Mouse (Mus musculus) layer of hippocampus, postnatal 14 days (tissue): ENCODE results near the gene Cd40. TPM values are rescaled to one million over a fixed set of nuclear protein-coding genes. Genes with fewer than 3 reads are reported as not detected.

Experiments
- DNase-seq, 2 experiments: peaks; one replicate each; pipeline ENCODE4 v3.0.0; 2021 to 2022; ENCODE audit warnings: low spot score in 2 of 2, mixed read lengths in 1 of 2
- total RNA-seq, 2 experiments: library from RNA; stranded (reverse); gene quantifications; 2 replicates each; pipeline ENCODE4 v1.2.3; 2021

Cd40 gene
- total RNA-seq, 2 experiments from 2014 or later, result 0.67 to 3.0 TPM

DNA sequence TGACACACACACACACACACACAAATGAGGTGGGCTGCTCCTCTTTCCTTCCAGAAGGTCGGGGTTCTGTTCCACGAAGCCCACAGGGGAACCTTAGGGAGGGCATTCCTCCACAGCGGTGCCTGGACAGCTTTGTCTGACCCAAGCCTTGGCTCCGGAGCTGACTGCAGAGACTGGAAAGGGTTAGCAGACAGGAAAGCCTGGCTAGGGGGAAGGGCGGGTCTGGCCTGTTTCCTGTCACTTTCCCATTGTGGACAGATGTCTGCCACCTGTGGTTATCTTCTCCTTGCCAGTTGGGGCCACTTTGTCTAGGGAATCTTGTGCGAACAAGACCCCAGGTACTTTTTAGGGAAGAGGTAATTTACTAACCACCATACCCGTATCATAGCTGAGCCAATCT is 478 bp downstream of the Cd40 start:
- DNase-seq, result no peak

DNA sequence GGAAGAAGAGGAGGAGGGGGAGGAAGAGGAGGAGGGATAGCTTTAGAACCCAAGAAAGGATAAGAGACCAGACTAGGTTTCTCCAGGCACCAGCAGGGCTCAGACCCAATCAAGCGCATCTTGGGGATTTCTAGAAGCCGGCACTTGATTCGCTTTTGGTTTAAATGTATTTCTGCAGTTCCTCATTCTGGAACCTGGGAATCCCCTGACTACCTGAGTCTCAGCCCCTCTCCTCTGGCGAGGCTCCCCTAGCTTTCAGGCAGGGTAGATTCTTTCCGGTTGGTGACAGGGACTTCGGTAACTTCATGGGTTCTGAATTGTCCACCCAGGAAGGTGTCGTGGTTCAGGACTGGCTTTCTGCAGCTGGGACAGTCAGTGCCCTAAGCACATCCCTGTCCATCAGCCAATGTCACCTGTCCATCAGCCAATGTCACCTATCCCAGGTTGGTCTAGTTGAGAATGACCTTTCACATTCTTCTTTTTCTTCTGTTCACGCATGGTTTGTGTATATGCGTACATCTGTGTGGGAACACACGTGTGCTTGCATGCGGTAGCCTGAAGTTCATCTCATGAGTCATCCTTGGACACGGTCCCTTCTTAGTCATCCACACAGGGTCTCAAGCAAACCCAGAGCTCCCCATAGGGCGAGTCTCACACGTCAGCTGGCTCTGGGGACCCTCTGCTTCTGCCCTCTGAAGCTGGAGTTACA is 1.1 kb downstream of the Cd40 start:
- no peak for DNase-seq

DNA sequence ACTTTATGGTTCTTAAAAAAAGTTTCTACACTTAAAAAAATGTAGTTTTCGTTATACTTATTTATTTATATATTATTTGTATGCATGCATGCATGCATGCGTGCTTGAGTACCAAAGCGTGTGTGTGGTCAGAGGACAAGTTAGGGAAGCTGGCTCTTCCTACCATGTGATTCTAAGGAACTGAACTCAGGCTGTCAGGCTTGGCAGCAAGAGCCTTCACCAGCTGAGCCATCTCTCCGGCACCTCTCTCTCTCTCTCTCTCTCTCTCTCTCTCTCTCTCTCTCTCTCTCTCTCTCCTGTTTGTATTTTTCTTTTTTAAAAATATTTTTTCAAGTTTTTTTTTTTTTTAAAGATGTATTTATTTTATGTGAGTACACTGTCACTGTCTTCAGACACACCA is 4.5 kb downstream of the Cd40 start:
- DNase-seq, result no peak

DNA sequence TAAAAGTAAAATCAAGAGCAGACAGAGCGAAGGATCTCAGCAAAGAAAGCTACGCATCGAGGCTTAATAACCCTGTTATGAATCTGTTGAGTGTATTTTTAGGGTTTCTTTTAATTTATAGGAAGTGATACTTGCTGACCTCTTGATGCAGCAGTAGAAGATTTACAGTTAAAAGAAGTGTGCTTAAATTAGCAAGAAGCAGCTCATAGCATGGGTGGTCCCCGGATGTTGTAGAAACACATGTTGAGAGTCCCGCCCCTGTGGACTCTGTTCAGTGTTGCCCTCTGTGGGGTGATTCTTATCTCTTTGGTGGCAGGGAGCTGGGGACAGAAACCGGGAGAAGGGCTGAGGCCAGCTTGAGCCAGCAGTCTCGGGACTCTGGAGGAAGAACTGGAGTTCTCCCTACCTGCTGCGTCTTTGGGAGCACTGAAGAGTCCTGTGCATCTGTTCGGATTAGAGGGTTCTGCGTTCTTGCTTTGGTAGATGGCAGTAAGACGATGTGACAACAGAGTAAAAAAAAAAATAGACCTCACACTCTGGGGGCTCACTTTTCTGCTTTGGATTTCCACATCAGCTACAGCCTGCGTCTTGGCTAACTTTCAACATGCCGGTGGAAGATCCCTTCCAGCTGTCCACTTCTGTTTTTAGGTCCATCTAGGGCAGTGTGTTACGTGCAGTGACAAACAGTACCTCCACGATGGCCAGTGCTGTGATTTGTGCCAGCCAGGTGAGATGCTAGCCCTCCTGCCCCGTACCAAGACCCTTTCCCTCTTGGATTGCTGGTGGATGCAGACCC is 6.4 kb downstream of the Cd40 start:
- no peak for DNase-seq

DNA sequence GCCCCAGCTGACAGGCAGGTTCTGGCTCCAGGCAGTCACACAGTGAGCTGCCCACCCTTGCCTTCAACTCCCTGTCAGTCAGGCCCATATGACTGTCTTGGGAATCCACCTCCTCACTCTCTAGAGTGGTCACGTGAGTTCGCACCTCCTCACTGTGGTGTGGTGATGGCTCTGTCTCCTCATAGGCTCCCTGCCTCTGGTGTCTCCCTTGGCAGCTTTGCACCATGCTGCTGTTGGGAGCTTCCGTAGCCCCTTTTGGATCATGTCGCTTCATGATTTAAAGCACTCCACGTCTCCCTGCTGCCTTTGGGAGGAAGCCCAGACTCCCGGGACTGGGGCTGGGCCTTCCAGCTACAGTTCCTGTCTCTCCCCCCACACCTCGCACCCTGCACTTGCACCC is 9.1 kb downstream of the Cd40 start:
- DNase-seq, result peak in 1 of 2 experiments; percentile 25

DNA sequence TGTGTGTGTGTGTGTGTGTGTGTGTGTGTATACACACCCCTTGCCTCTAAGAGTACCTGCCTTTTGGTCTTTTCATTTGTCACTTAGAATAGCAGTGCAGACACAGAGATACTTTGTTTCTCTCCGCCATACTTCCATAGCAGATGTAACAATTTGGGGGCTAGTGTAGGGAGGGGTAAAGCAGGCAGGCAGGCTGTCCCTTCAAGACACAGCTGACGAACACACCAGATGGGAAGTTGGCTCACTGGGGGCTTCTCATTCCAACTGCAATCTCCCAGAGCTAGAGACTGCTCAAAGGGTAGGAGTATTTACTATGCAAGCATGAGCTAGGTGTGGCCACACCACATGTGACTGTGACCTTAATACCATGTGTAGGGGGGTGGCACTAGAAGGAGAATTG is 13.4 kb downstream of the Cd40 start:
- peak in 1 of 2 experiments; percentile 43 for DNase-seq

DNA sequence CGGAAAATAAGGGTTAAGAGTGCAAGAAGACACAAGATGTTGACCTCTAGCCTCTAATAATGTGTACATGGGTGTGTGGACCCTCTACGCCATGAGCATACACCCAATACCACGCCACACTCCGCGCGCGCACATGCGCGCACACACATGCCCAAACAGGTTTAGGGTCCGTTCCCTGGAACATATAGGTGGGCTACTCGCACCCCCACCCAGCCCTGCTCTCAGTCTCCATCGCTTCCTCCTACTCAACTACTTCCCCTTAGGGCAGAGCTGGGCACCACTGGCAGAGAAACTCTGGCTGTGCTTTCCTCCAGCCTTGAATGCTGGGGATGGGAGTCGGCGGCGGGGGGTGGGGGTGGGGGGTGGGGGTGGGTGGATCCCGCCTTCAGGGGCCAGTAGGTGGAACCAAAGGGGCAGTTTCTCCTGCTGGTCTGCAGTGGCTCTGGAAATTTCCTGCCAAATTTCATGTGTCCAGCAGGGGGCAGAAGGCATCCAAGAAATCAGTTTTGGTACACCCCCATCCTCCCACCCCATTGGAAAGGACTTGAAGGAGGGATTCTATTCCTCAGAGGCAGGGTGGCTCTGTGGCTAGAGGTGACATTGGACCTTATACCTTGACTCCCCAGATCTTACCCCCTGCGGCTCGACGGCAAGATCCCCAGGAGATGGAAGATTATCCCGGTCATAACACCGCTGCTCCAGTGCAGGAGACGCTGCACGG is 14.8 kb downstream of the Cd40 start:
- peak; percentile 66 to 76 for DNase-seq

DNA sequence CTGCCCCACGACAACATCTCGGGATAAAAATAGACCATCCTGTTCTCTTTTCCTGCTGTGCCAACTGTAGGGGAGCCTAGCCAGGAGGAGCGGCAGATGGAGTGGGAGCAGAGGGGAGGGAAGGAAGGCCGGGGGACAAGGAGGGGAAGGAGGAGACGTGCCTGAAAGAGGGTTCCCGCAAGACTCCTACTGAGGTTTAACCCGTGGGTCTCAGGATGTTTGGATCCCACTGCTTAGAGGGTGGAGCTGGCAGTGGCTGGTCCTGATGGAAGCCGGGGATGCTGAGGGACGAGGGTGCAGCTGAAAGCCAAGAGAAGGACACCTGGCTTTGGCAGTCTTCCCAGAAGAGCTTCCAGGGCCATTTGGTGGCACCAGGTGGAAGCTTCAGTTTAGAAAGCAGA is 18.0 kb downstream of the Cd40 start:
- DNase-seq, result peak; percentile 37 to 42

DNA sequence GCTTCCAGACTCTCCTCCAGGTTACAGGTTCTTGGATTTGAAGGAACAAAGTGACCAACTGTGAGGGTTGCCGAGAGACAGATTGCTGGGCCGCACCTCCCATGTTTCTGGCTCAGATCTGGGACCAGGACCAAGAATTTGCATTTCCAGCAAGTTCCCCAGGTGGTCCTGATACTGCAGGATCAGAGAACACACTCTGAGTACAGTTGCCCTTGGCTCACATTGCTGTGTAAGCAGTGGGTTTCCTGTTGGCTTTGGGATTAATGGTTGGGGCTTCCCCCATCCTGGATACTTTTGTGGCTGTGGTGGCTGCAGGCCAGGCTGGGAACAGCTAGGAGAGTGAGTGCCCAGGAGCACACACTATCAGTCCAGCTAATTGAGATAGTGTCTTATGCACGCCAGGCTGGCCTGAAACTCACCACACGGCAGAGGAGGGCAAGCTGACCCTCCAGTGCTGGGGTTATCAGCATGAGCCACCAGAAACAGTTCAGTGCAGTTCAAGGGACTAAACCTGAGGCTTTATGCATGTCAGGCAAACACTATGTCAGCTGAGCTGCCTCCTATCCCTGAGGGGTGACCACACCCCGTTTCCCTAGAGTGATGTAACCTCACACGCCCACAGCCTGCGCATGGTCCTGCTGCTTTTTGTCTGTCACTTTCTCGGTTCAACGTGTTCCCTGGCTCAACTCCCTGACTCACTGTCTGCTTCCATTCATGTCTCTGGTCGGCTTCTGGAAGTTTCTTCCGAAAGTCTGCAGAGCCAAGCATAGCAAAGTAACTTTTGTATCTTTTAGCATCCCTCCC is 18.9 kb downstream of the Cd40 start:
- DNase-seq, result peak; percentile 15 to 59

DNA sequence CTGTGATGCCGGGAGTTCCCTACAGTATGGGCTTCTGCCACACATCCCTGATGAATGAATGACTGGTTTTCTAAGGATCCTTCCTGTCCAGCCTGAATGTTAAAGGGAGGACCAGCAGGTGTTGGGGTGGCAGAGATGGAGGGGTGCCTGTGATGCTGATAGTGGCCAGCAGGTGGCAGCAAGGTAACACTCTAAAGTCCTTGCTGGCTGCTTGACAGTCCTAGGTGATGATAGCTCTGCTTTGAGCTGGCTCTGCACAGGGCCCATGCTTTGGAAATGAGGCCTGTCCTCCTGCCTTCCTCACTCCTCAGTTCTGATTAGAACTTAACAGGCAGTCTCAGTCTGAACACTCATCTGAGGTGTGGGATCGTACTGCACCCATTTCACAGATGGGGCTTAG is 19.5 kb downstream of the Cd40 start:
- peak; percentile 82 to 88 for DNase-seq

DNA sequence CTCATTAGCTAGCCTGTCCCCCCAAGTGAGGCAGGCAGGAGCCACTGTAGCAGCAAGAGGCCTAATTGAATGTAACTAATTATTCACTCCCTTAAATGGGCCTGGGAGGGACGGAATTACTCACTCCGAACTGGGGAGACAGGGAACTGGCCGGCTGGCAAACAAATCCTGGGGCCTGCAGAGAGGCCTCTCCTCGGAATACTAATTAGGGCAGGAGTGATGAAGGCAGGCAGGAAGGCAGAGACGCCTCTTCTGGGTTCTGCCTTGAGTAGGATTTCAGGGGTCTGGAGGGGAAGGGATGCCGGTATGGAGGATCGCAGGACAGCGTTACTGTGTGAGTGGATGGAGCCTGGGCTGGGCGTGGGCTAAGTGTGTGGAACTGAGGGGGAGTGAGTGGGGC is 21.6 kb downstream of the Cd40 start:
- no peak for DNase-seq

DNA sequence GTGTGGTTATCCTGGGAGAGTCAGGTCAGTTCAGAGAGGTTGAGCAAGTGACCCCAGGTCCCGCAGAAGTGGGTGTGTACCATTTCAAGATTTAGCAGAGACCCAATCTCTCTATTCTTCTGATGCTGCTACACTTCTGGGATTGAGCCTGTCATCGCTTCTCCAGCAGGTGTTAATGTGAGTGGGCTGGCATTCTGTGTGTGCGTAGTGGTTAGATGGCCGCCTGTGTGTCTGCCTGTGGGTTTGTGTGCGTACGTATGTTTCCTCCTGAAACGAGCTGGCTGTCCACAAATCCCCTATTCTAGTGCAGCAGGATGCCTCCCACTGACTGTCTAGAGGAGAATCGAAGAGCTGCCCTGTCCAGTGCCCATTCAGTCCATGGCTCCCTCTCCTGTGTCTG is 22.6 kb downstream of the Cd40 start:
- no peak for DNase-seq

DNA sequence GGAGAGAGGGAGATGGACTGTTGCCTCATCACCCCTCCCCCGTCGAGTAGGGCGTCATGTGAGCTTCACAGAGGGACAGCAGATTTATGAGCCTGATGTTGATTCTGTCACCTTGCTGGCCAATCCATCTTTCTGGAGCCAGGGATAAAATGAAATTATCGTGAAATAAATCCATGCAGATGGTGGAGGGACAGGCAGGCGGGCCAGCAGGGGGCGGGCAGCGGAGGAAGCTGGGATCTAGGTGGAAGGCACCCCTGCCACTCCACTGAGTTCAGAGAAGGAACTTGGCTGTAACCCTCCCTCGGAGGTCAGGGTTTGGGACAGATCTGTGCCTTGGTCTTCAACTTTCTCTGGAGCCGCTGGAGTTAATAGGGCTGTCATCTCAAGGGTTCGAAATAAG is 23.2 kb downstream of the Cd40 start:
- no peak for DNase-seq

DNA sequence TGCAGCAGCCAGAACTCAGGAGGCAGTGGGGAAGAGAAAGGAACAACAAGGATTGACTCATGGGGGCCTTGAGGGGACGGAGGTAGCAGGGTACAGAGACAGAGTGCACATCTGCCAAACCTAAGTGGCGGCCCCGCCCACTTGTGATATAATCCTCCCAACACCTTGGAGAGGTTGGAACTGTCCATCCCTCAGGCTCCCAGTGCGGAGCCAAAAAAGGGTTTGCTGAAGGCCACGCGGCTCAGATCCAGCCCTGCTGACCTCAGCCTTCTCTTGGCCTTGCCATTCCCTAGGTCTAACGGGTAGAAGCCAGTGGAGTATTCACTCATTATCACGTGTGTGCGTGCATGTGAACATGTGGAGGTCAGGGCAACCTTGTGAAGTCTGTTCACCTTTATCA is 25.2 kb downstream of the Cd40 start:
- DNase-seq, result no peak

DNA sequence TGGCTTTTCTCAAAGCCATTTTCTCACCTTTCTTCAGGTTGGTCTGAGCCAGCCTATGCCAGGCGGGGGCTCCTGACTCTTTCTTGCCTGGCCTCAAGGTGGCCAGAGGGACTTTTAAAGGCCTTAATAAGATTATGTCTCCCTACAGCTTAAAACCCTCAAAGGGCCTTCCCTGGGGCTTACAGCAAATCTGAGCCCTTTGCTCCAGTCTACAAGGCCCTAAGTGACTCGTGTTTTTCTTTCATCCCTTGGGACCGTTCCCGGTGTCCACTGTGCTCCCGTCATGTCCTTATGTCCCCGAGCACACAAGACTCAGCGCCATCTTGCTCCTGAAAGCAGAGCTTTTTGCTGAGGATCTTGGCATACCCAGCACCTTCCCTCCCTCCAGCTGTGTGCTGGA is 25.8 kb downstream of the Cd40 start:
- no peak for DNase-seq

DNA sequence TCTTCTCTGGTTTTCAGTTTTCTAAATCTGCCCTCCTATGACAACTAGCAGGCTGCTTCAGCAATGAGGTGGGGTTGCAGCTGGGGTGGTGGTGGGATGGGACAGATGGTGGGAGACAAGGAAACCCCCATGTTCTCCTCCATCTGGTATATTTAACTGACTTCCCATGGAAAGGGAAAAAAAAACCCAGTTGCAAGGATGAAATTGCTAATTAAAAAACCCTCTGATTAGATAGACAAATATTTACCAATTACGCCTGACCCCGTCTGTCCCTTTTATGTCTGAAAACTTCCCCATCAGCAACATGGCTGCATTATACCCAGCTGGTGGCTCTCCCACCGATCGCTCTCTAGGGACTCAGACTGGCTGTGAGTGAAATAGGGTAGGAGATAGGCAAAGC is 31.2 kb downstream of the Cd40 start:
- peak in 1 of 2 experiments; percentile 61 for DNase-seq

DNA sequence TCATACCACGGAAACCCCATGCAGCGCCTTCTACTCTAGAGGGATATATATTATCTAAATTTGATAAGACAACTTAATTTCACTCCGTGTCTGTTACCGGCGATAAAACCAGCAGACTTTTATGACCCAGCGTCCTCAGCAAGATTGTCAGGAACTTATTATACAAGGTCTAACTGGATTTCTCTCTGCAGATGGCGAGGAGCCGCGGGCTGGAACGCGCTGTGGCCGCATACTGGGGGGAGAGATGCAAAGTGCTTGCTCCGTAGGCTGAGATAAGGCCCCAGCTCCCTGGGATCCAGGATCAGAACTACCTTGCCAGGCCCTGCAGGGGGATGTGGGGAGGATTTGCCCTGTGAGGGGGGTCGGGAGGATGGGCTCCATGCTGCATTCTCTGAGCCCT is 34.0 kb downstream of the Cd40 start:
- DNase-seq, result no peak

DNA sequence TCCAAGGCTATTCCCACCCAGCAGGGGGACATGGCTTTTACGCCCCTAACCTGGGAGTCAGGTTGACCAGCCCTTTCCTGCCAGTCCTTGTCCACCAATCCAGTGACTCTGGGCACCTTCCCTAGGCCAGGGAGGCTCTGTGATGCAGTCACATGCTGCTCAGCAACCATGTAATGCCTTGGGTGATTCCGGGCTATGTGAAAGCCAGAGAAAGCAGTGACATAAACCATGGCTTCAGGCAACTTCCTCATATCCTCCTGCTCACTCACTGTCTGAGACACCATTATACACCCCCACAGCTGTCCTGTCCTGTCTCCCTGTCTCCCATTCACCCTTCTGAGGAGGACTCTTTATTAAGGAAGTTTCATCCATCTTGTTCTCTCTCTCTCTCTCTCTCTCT is 35.2 kb downstream of the Cd40 start, which contains the start of gene 1700025C18Rik:
Gene 1700025C18Rik (minus strand): TSS at position 101 of the 400 bp plus-strand sequence.
- no peak for DNase-seq

DNA sequence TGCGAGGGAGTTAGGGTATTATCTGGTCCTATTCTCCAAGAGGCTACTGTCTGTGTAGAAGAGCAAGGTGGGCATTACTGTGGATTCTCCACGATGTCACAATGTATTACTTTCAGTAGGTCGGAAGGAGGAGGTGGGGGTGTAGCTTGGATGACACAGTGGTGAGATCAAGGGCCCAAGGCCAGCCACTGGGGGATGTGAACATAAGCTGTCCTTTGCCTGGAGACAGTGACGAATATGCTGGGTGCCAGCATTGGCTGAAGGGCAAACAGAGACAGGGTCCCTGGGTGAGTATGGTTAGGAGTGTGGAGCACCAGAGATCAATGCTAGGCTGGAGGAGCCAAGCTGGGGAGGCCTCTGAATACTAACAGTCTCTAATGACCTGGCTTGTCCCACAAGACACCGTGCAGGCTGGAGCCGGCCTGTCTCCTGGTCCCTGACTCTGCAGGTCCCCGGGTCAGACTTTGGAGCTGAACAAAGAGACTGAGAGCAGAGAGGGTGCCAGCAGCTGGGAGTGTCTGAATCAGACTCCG is 36.1 kb downstream of the Cd40 start:
- DNase-seq, result no peak

DNA sequence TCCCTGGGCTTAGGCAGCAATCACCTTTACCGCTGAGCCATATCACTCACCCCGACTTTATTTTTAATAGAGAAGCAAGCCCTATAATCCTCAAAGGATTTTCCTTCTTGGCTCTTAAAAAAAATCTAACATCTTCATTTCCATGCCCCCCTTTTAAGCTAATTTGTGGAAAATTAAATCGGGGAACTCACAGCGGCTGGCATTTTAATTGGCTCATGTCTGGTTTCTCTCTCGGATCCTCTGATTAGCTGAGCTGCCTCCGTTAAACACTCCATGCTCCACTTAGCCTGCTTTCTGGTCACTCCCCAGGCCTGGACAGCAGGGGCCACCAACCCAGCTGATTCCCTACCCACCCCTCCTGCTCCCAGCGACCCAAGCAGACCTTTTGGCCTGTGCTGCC is 37.0 kb downstream of the Cd40 start:
- DNase-seq, result no peak

DNA sequence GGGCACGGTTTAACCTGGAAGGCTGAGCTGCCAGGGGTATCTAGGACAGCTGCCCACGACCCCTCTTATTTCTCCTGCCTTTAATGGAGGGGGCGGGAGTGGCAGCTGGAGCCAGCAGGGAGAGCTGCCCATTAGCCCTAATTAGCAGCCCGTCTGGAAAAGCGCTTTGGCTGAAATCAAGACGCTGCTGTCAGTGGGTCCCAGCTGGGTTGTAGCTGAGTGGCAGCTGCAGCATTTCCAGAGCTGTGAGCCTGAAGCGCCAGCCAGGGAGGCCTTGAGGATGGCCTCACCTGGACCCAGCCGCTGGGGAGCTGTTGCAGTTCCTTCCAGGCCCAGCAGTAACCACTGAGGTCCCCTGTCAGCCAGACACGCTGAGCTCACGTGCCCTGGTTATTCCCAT is 40.9 kb downstream of the Cd40 start:
- peak in 1 of 2 experiments; percentile 22 for DNase-seq
